11 mouse cellular contexts compared by ENCODE assay signal in genomic region chr13:111050097-111050496, GRCm38 (mm10).
DNase-seq lines count a peak whose midpoint lies in the region; ATAC-seq and TF ChIP-seq lines count a peak whose summit lies in the region.
"Had no signal": no experiment of that assay in that cellular context is flagged by ENCODE, and none has a peak within 500 bp of the region (broad histone marks: within the 10 kb centered on the region; RNA-seq: fewer than 3 reads in every experiment).

No protein-coding gene starts in this region.

- WGBS in heart, postnatal 0 days: 45% methylated on average over 6 of the region's 6 CpGs
- 29% methylated on average over 6 of the region's 6 CpGs for WGBS in neural tube, embryonic 15.5 days
- WGBS in limb, embryonic 11.5 days: 38% methylated on average over 6 of the region's 6 CpGs
- 9% methylated on average over 6 of the region's 6 CpGs for WGBS in stomach, postnatal 0 days

- ATAC-seq in heart, postnatal 0 days (ENCODE audit: insufficient read depth, low read depth): no peak
- no peak for ATAC-seq in neural tube, embryonic 15.5 days (ENCODE audit: low FRiP score)
- no peak for ATAC-seq in limb, embryonic 11.5 days (ENCODE audit: insufficient number of reproducible peaks, low FRiP score, low TSS enrichment, low read depth)
- ATAC-seq in stomach, postnatal 0 days (ENCODE audit: low FRiP score, low TSS enrichment): peak; percentile 74

- no peaks in the 10 kb centered on the region for H3K4me1 ChIP-seq in heart, postnatal 0 days (ENCODE audit: control insufficient read depth, insufficient read depth)
- peaks cover 3% of the 10 kb centered on the region; the same call in 1 of the 2 replicates for H3K4me1 ChIP-seq in neural tube, embryonic 15.5 days
- H3K4me1 ChIP-seq in limb, embryonic 11.5 days (ENCODE audit: control insufficient read depth, insufficient read depth, low read length): no peaks in the 10 kb centered on the region; the same call in 1 of the 2 replicates
- H3K4me1 ChIP-seq in stomach, postnatal 0 days (replicated peaks; ENCODE audit: control insufficient read depth, insufficient read depth): no peaks in the 10 kb centered on the region

- H3K4me3 ChIP-seq in heart, postnatal 0 days (ENCODE audit: low read depth, low read length): no peak overlapping the region
- H3K4me3 ChIP-seq in neural tube, embryonic 15.5 days (replicated peaks): no peak overlapping the region
- no peak overlapping the region for H3K4me3 ChIP-seq in limb, embryonic 11.5 days (ENCODE audit: low read depth, low read length)
- no peak overlapping the region for H3K4me3 ChIP-seq in stomach, postnatal 0 days (ENCODE audit: low read depth, low read length)
- H3K4me3 ChIP-seq: embryonic facial prominence, embryonic 13.5 days; limb, embryonic 12.5 days had no signal

- peak; percentile 11 for DNase-seq in heart, postnatal 0 days (ENCODE audit: low spot score)
- no peak for DNase-seq in heart, adult 8-10 months (ENCODE audit: low spot score)
- DNase-seq in neural tube, embryonic 10.5 days (ENCODE audit: extremely low spot score, low spot score): peak; percentile 26
- peak; percentile 23 for DNase-seq in limb, embryonic 11.5 days (ENCODE audit: low spot score)
- DNase-seq in stomach, postnatal 0 days (ENCODE audit: low spot score): peak; percentile 61
- DNase-seq in frontal cortex, postnatal 36 days (ENCODE audit: low spot score in 2 of 2): no peak
- DNase-seq in urinary bladder, postnatal 10 days (ENCODE audit: low spot score): no peak
- DNase-seq: kidney, adult 2 months had no signal

- no peak for TF ChIP-seq EP300 in heart, postnatal 0 days (IDR thresholded peaks at IDR 0.05; ENCODE audit: low read depth)
- no peak for TF ChIP-seq EP300 in stomach, postnatal 0 days (optimal IDR thresholded peaks at IDR 0.05)

- H3K36me3 ChIP-seq in heart, postnatal 0 days (replicated peaks; ENCODE audit: control insufficient read depth, insufficient read depth, low read length): no peaks in the 10 kb centered on the region
- H3K36me3 ChIP-seq in neural tube, embryonic 15.5 days: no peaks in the 10 kb centered on the region
- no peaks in the 10 kb centered on the region for H3K36me3 ChIP-seq in limb, embryonic 11.5 days (ENCODE audit: control insufficient read depth, insufficient read depth, low read length)
- no peaks in the 10 kb centered on the region for H3K36me3 ChIP-seq in stomach, postnatal 0 days (ENCODE audit: control insufficient read depth, insufficient read depth, low read length)
- H3K36me3 ChIP-seq: embryonic facial prominence, embryonic 13.5 days; limb, embryonic 12.5 days had no signal

- H3K4me2 ChIP-seq in heart, postnatal 0 days (ENCODE audit: low read depth, low read length): no peak overlapping the region
- no peak overlapping the region for H3K4me2 ChIP-seq in neural tube, embryonic 15.5 days
- H3K4me2 ChIP-seq in limb, embryonic 11.5 days (ENCODE audit: low read depth, severe bottlenecking): no peak overlapping the region
- no peak overlapping the region for H3K4me2 ChIP-seq in stomach, postnatal 0 days (replicated peaks; ENCODE audit: low read depth)
- H3K4me2 ChIP-seq: embryonic facial prominence, embryonic 13.5 days; limb, embryonic 12.5 days had no signal

- H3K27me3 ChIP-seq in heart, postnatal 0 days (ENCODE audit: control insufficient read depth, insufficient read depth, low read length): no peaks in the 10 kb centered on the region
- no peaks in the 10 kb centered on the region for H3K27me3 ChIP-seq in neural tube, embryonic 15.5 days (replicated peaks)
- H3K27me3 ChIP-seq in limb, embryonic 11.5 days (ENCODE audit: control insufficient read depth, insufficient read depth, low read length): no peaks in the 10 kb centered on the region
- no peaks in the 10 kb centered on the region for H3K27me3 ChIP-seq in stomach, postnatal 0 days (ENCODE audit: control insufficient read depth, insufficient read depth, low read length)
- H3K27me3 ChIP-seq: embryonic facial prominence, embryonic 13.5 days; limb, embryonic 12.5 days had no signal

- H3K9me3 ChIP-seq in heart, postnatal 0 days (replicated peaks; ENCODE audit: control insufficient read depth, low read length): no peaks in the 10 kb centered on the region
- no peaks in the 10 kb centered on the region for H3K9me3 ChIP-seq in neural tube, embryonic 15.5 days (replicated peaks)
- no peaks in the 10 kb centered on the region for H3K9me3 ChIP-seq in limb, embryonic 11.5 days (ENCODE audit: control insufficient read depth, low read length)
- H3K9me3 ChIP-seq in stomach, postnatal 0 days (ENCODE audit: control insufficient read depth, low read length): no peaks in the 10 kb centered on the region
- H3K9me3 ChIP-seq: embryonic facial prominence, embryonic 13.5 days had no signal

- TF ChIP-seq CTCF in heart, postnatal 0 days (IDR thresholded peaks at IDR 0.05; ENCODE audit: low read depth): no peak
- TF ChIP-seq CTCF in stomach, postnatal 0 days (IDR thresholded peaks at IDR 0.05; ENCODE audit: low read depth): no peak

- no peak overlapping the region for H3K9ac ChIP-seq in heart, postnatal 0 days (replicated peaks; ENCODE audit: low read depth, low read length)
- H3K9ac ChIP-seq in neural tube, embryonic 15.5 days (replicated peaks): no peak overlapping the region
- no peak overlapping the region for H3K9ac ChIP-seq in limb, embryonic 11.5 days (ENCODE audit: low read length)
- no peak overlapping the region for H3K9ac ChIP-seq in stomach, postnatal 0 days (ENCODE audit: low read length)
- H3K9ac ChIP-seq: embryonic facial prominence, embryonic 13.5 days; limb, embryonic 12.5 days had no signal

- no peak overlapping the region for H3K27ac ChIP-seq in heart, postnatal 0 days (ENCODE audit: low read depth)
- no peak overlapping the region for H3K27ac ChIP-seq in neural tube, embryonic 15.5 days (replicated peaks)
- no peak overlapping the region for H3K27ac ChIP-seq in limb, embryonic 11.5 days (replicated peaks; ENCODE audit: low read depth, low read length)
- H3K27ac ChIP-seq in stomach, postnatal 0 days (replicated peaks): no peak overlapping the region; the same call in 1 of the 2 replicates
- H3K27ac ChIP-seq: embryonic facial prominence, embryonic 13.5 days; limb, embryonic 12.5 days had no signal

Comparison
In these comparisons a context has a peak if more than half of its experiments do, and no peak if none do; other contexts are left out.
1. DNase-seq: peak in heart, postnatal 0 days (single experiment), neural tube, embryonic 10.5 days (single experiment), limb, embryonic 11.5 days (single experiment) and stomach, postnatal 0 days (single experiment); none in heart, adult 8-10 months (single experiment), frontal cortex, postnatal 36 days (0 of 2) and urinary bladder, postnatal 10 days (single experiment).